Mouse (Mus musculus) ovary, adult 18-20 months (tissue): ENCODE data around the gene Sprr2k.
"Not testable (repeated sequence)": the region's sequence is repeated elsewhere in the genome, so short reads cannot be mapped to it uniquely, and the experiment has no call there.

Experiments
- DNase-seq: peaks from one replicate; pipeline ENCODE4 v3.0.0; 2022; ENCODE audit warnings: low spot score, mixed read lengths

The Sprr2k gene

GRCm38 (mm10) chr3:92432282-92432681, at the start of gene Sprr2k:
TSS of gene Sprr2k (plus strand) at chr3:92432582.
- DNase-seq = no peak

GRCm38 (mm10) chr3:92385385-92385784, 47.0 kb upstream of the Sprr2k start, which contains the start of gene Sprr2h:
TSS of gene Sprr2h (plus strand) at chr3:92385685.
- DNase-seq = no peak

GRCm38 (mm10) chr3:92394301-92394700, 38.1 kb upstream of the Sprr2k start:
- DNase-seq = no peak

GRCm38 (mm10) chr3:92407691-92408090, 24.7 kb upstream of the Sprr2k start, which contains the start of gene Sprr2i:
TSS of gene Sprr2i (plus strand) at chr3:92407991.
- no peak for DNase-seq

GRCm38 (mm10) chr3:92417782-92418181, 14.6 kb upstream of the Sprr2k start, which contains the start of gene Sprr2j-ps:
TSS of gene Sprr2j-ps (plus strand) at chr3:92418082.
- DNase-seq = no peak

GRCm38 (mm10) chr3:92429323-92429722, 3.1 kb upstream of the Sprr2k start, which contains the start of gene Gm9774:
TSS of gene Gm9774 (minus strand) at chr3:92429423.
- no peak for DNase-seq

GRCm38 (mm10) chr3:92438689-92439088, 6.3 kb downstream of the Sprr2k start, which contains the start of gene Sprr1b:
TSS of gene Sprr1b (minus strand) at chr3:92438789.
- no peak for DNase-seq

GRCm38 (mm10) chr3:92440177-92440576, 7.8 kb downstream of the Sprr2k start:
- no peak for DNase-seq

GRCm38 (mm10) chr3:92455151-92455550, 22.8 kb downstream of the Sprr2k start:
- no peak for DNase-seq

GRCm38 (mm10) chr3:92458620-92459019, 26.2 kb downstream of the Sprr2k start, which contains the start of gene Sprr3:
TSS of gene Sprr3 (minus strand) at chr3:92458720.
- DNase-seq = no peak

GRCm38 (mm10) chr3:92466576-92466975, 34.2 kb downstream of the Sprr2k start:
- no peak for DNase-seq

- no peak for DNase-seq
Observed at GRCm38 (mm10) chr3:92467424-92467823, 35.0 kb downstream of the Sprr2k start.

GRCm38 (mm10) chr3:92470111-92470510, 37.7 kb downstream of the Sprr2k start:
- no peak for DNase-seq

GRCm38 (mm10) chr3:92481249-92481648, 48.9 kb downstream of the Sprr2k start:
- DNase-seq = not testable (repeated sequence)
